Mouse (Mus musculus) yolk sac, embryonic 10.5 days (tissue): ENCODE measurements at regions not wholly inside any gene's neighbourhood (a gene's known extent, or its start where the extent isn't known, plus 50 kb on each side); places are given as distances from the start of the nearest gene placed in this dataset.
"Not testable (repeated sequence)": the region's sequence is repeated elsewhere in the genome, so short reads cannot be mapped to it uniquely, and the experiment has no call there.

Experiments used
- DNase-seq: peaks from one replicate; pipeline ENCODE4 v3.0.0-alpha.2; 2017; ENCODE audit warnings: low spot score

DNA sequence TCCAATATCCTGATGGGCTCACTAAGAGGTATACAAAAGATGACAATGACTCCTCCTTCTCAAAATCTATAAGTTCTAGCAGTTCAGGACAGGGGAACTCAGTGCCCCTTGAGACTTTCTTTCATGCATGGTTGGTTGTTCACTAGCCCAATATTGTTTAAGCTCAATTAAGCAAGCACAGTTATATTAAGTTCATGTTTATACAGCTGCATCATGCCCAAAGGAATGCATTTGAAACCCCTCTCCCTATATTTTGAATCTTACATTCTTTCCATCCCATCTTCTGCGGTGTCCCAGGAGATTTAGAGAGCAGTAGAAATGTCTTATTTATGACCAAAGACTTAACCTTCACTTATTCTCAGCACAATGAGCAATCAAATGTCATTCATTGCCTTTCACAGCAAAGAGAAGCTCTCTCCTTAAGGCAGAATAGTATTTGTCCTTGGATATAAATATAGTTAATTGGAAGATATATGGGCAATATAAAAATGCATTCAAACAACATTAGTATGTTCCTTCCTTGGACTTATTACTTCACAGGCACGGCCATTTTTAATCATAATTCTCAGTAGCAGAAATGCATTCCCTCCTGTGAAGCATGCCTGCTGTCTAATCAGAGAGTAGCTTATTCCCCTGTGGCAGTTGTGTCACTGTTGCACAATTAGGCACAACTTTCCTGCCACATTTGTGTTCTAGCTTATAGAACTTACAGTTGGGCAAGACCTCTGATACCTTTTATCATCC, 455.8 kb upstream of the N6amt1 start:
- DNase-seq, result no peak

DNA sequence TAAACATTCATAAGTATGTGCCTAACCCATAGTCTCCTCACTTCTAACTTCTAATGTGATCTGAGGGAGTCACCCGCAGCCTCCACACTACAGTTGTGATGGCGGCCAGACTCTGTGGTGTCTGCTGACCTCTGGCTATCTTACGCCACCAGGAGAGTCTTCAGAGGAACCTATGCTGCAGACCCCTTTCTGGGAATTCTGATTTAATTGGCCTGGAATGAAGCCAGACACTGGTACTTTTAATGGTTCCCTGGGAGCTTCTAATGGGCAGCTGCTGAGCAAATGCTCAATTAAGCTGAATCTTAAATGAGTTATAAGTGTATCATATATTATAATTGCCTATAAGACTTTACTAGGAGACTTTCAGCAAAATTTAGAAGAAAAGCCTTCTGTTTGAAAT, 459.0 kb upstream of the N6amt1 start:
- DNase-seq, result no peak

DNA sequence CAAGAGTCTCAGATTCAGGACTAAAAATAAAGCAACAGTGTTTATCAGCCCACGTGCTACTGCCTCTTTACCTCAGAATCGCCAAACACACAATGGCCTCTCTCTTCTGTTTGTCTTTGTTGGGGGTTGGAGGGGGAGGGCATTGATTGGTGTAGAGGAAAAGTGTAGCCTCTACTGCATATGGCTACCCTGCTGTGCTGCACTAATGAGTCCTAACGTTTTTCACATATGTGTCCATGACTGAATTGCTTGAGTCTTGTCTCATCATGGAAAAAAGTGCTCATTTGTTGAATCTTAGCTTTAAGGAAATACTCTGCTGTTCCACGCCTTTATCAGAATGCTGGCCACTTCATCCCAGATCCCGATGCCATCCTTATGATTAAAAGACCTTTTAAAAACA, 459.7 kb upstream of the N6amt1 start:
- no peak for DNase-seq

DNA sequence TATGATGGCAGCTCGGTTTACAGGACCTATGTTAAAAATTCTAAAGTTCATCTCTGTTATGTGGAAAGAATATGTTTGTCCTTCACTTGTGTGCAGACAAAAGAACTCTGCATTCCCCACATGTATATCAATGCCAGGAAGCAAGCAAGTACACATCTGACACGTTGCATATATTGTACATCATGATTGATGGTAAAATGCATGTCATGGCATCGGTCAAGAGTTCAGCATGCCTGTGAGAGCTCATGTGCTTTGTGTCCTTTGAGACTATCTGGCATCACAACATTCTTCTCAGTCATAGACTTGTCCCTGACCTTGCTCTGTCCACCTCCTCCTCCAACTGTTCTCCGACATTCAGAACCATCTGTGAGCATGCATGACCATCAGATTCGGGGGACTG, 465.6 kb upstream of the N6amt1 start:
- DNase-seq, result no peak

DNA sequence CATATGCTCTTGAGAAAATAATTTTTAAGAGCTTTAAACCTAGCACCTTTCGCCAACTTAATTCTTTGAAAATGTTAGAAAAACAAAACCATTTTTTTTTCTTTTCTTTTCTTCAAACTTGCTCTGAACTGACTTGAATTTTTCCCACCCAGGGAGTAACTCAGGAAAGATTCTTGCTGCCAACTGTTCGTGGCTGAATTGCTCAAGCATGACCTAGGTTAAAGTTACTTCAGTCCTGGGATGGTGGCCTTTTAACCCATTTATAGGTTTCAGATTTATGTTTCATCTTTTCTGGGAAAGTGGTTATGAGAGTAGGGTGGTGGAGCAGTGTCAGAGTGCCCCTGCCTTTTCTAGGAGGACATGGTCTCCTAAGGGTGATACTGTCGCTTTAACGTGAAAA, 466.4 kb upstream of the N6amt1 start:
- no peak for DNase-seq

DNA sequence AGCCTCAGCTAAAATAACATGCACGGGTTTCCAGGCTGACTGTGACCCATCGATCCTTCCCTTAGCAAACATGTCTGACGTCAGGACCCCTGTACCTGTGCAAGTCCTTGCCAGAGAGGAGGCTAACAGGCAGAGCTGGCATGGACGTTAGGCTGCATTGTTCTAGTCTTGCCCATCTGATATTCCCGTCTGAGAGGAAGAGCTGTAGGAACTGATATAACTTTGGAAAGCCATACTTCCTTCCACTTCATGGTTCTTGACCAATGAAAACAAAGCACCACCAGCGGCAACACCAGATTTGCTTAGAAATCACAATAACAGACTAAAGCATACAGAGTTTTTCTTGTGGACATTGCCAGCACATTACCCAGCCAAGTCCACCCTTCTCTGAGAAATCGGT, 470.1 kb upstream of the N6amt1 start:
- no peak for DNase-seq

DNA sequence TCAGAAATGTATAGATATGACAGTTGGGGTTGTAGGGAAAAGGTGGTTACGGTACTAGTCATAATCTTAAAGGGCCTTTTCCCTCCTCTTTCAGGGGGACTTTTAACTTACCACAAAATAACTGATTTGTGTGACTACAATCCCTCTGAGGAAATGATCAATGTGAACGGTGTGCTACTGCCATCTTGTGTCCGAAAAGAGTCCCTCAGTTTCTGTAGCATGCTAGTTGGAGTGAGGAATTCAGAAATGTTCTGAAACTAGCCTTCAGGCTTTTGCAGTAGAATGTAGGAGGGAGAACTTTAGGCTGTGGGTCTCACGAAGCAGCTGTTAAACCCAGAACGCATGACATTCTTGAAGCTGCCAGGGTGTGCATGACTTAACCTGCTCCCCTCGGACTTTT, 471.5 kb upstream of the N6amt1 start:
- peak; percentile 46 for DNase-seq

DNA sequence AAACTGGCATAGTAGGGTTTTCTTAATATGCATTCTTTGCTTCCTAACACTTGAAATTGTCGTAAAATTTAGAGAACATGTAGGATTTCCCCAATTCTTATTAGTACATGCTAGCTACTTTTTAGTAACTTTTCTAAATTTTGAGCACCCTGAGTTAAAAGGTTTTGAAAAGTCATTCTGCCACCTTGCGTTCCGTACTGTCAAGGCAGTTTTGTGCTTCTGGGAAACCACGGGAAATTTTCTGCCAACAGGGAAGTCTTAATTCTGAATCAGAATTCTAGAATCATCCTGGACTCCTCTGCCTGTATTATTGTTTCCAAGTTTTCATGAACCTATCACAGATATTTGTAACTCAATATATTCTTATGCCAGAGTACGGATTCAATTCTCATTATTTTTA, 472.4 kb upstream of the N6amt1 start:
- no peak for DNase-seq

DNA sequence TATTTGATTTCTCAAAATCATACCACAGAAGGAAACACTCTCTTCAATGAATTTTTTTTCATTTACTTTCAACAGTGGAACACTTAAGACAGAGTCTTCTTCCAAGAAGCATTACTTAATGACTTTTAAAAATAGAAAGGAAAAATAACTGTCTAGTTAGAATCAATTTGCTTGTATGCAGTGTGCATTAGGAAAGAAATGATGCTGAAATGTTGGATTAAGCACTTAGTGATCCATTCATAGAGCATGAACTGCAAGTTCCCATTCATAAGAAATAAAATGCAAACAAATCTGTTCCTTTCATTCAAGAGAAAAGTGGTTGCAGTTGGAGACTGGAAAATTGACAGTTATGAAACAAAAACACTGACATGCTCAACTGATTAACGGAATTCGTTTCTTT, 493.2 kb upstream of the N6amt1 start:
- no peak for DNase-seq

DNA sequence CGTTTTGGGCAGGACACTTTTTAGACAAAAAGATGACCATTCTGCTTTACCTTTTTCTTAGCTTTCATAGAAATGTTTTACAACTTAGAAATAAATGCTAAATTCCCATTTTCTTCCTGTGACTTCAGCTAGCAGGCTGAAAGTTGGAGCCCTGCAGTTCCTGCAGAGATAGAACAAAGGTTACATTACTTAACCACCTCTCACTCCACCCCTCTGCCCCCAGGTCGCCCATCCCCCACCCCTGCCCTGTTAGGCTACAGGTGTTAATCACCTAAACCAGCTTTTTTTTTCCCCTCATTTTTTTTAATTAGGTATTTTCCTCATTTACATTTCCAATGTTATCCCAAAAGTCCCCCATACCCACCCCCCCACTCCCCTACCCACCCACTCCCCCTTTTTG, 498.1 kb upstream of the N6amt1 start:
- peak; percentile 17 for DNase-seq

DNA sequence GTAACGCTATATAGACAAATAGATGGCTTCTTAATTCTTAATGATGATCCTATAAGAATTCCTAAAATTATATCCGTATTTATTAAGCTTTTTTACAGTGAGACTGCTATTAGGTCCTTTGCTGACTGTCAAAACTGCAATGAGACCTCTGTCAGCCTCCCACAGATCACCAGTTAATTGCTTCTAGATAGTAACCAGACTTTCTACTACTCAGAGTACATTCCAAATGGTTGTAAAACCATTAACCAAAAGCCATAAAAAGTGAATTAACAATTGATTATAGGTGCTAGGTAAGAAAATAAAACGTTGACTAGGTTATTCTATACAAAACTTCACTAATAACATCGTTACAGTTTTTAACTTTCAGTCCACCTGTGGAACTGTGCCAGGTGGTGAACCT, 498.7 kb upstream of the N6amt1 start:
- no peak for DNase-seq

DNA sequence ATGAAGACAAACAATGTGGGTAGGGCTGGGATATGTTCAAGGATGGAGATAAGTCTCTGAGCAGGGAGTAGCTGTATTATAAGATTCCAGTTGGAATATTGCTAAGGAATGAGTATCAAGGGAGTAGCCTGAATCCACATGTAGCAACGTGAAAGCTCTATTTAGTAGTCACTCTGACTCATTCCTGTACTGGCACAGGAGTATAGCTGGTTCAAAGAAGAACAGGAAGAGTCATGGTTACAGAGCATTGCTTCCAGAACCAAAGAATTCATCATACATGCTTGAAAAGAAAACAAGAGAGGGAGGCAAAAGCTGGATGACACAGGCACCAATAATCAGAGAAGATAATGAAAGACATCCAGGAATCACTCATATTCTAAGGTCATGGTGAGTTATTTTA, 500.6 kb upstream of the N6amt1 start:
- DNase-seq, result no peak

DNA sequence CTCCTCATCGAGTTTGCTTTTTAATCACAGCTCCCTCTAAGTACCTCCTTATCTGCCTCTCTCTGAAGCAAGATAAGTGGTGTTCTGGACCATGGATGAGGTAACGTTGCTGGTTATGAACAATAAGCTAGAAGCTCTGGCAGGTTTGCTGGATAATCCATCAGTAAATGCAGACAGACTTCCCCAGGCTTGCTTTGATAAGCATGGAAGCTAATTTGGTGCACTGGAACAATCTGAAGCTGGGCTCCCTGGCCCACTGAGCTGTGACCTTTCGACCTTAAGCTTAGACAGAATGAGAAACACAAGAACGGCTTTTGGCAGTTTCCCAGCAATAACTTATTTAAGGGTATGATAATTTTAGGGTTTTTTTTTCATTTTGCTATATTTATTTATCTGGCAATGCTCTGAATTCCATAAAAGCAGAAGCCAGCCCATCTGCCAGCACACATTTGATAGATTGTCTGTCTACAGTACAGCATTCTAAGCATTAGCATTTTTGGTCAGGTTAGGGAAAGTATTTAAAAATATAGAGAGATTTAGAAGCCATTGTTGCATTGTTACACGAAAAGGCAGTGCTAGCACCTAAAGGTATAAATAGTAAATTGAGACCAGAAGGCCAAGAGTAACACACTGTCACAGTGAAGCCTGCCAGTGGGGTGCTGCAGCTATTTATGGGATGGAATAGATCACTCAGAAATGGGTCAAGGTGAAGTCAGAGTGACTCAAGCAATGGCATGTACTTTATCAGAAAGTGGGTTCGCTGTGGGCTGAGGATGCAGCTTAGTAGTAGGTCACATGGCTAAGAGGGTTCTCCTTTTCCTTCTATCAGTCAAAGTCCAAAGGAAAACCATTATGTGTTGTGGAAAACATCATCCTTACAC, 515.3 kb upstream of the N6amt1 start:
- DNase-seq, result peak; percentile 65

DNA sequence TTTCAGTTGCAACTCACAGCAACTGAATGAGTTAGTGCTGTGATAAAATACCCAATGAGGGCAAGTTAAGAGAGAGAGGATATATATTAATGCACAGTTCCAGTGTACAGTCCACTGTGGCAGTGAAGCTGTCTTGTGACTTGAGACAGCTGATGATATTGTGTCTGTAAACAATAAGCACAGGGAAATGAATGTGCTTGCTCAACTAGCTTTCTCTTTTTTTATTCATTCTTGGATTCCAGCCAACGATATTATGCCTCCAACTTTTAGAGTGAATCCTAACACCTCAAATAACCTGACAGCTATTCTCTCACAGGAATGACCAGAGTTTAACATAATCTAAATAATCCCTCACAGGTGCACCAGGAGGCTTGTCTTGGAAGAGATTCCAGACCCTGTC, 526.3 kb upstream of the N6amt1 start:
- DNase-seq, result no peak

DNA sequence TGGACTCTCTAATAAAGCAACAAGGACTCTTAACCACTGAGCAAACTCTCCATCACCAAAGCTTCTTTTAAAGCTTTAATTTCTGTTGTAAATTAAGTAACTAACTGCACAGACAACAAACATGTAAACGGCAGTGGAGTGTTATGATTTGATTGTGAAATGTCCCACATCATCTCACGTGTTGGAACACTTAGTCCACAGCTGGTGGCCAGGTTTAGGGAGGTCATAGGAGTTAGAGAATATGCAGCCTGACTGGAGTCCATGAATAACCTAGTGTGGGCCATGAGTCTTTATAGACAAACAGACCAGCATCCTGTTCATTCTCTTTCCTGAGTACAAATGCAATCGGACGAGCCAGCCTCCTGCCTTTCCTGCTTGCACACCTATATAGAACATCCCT, 527.3 kb upstream of the N6amt1 start:
- no peak for DNase-seq

DNA sequence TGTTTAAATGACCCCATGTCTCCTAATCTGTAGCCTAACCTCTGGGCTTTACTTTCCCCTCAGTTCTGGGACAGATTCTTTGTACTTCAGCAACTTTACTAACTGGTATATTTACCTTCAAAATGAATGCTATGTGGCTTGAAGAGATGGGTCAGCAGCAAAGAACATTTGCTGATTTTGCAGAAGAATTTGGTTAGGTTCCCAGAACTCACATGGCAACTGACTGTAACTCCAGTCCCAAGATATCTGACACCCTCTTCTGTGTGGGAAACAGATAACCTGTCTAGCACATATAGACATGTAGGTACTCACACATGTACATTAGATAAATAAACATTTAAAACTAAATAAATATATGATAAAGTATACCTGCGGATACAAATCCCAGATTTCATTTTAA, 530.5 kb upstream of the N6amt1 start:
- no peak for DNase-seq

DNA sequence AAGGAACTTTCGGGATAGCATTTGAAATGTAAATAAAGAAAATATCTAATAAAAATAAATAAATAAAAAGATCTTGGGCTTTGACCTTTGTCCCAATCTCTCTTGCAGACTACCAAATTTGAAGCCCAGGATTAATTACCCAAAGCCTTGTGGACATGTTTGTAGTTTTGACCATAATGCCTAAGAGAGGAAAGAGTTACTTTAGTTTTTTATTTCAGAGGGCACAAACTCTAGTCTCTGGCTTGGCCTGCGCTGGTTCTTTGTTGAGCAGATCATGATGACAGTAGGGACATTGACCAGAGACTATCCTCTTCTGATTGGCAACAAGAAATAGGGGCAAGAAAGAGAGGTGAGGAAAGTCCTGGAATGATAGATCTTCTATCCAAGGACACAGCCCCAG, 532.4 kb upstream of the N6amt1 start:
- no peak for DNase-seq

DNA sequence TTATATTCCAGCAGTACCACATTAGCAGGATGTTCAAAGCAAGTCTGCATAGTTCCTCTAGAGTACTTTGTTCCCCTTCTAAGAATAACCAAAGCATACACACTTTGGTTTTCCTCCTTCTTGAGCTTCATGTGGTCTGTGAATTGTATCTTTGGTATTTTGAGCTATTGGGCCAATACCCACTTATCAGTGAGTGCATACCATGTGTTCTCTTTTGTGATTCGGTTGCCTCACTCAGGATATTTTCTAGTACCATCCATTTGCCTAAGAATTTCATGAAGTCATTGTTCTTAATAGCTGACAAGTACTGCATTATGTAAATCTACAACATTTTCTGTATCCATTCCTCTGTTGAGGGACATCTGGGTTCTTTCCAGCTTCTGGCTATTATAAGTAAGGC, 535.3 kb upstream of the N6amt1 start:
- DNase-seq, result not testable (repeated sequence)

DNA sequence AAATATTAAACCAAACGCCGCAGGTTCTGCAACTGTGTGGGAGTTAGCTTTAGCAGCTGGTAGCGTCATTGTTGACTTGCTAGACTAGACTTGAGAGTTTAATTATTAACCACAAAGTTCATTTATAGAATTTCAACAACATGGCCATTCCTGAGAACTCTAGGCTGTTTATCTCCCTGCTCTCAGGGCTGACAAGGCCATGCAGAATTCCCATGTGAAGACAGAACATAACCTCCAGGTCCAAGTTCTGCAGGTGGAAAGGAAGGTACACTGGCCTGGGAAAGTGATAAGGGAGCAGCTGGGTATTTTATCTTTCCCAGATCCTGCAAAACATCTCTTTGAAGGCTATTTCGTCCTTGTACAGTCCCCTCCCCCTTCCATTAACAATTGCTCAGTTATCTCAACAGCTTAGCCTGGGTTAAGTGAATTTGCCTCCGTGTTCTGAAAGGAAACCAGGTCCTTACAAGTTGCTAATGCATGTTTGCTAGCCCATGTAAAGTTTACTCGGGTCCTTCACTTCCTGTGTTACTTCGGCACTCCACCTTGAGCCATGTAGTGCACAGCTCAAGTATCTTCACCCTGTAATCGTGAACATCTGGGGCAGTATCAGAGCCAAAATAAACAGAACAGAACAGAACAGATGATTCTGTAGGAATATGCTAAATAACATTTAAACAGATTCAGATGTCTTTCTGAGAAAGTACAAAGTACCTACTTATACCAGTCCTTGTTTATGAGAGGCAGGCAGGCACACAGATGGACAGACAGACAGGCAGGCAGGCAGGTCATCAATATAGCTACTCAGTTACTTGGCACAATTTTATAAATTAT, 537.0 kb upstream of the N6amt1 start:
- peak; percentile 65 for DNase-seq

DNA sequence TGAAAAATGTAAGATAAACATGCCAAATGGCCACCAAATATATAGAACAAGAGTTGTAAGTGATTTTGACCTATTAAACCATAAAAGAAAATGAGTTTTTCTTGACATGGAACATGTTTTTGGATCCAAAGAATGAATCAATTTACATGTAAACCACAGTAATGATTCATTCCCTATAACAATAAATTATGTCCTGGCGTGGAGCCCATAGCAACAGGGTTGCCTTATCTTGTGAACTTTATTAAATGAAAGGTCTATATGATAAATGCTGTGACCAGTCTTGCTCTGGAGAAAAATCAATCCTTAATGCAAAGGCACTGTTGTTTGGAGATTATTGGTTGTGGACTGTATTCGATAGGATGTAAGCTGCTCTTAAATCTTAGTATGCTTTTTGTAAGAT, 538.0 kb upstream of the N6amt1 start:
- no peak for DNase-seq

DNA sequence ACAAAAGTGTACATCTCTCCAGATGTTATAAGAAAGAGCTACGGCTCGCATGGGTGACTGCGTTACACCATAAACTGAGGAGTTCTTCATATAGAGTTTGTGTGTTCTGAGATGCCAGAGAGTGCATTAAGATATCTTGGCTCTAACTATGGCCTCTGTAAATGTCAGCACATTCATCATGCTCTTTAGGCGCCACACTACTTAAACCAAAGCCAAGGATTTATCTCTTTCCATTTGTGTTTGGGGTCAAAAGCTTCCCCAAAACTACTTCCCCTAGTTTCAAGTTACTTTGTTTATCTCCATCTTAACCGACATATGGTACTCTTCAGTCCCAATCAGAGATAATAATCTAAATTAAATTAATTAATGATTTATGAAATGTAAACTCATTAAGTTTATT, 541.3 kb upstream of the N6amt1 start:
- DNase-seq, result no peak

DNA sequence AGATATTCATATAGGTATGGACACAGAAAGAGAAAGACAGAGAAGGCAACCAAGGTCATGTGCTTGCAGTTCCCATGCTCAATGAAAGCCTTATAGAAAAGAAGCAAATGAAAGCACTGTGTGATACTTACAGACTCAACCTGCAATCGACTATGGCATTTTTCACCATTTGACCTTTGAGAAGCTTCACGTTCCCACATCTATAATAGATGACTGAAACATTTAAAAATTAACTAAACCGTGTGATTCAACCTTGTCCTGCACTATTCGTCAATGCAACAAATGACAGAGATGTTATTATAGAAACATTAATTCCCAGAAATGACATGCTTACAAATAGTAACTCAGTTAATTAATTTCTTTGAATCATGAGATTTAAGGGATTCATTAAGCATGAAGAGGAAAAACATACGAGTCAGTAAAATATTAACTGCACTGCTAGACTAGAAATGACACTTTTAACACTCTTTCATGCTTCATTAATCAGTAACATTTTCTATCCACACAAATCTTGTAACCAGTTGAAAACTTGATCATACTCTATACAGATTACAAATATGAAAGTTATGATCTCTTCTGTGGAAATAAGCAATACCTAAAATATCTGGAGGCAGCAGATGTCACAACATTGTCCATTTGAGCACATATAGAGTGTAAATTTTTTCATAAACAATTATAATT, 545.2 kb upstream of the N6amt1 start:
- no peak for DNase-seq
